In genomic region chr9:44327064-44327711, GRCm38 (mm10) we compare ENCODE assay signal across 8 mouse cellular contexts. TPM values are rescaled to one million over a fixed set of nuclear protein-coding genes. Genes with fewer than 3 reads are reported as not detected.
DNase-seq lines count a peak whose midpoint lies in the region; ATAC-seq and TF ChIP-seq lines count a peak whose summit lies in the region.

No protein-coding gene starts in this region.

- peaks cover 6% of the 10 kb centered on the region; the same call in 1 of the 2 replicates for H3K36me3 ChIP-seq in ES-Bruce4 (ENCODE audit: control insufficient read depth, insufficient read depth, low read length, poor library complexity, severe bottlenecking)
- peaks cover 36% of the 10 kb centered on the region for H3K36me3 ChIP-seq in kidney, embryonic 15.5 days

- no peak for TF ChIP-seq EP300 in ES-Bruce4 (IDR thresholded peaks at IDR 0.05; ENCODE audit: insufficient read depth, low read depth, low read length)

- whole genome bisulfite sequencing in kidney, embryonic 15.5 days: under 1% methylated on average over 22 of the region's 22 CpGs

- H3K27me3 ChIP-seq in ES-Bruce4 (ENCODE audit: control insufficient read depth, insufficient read depth, low read length, poor library complexity, severe bottlenecking): no peaks in the 10 kb centered on the region
- H3K27me3 ChIP-seq in kidney, embryonic 15.5 days: no peaks in the 10 kb centered on the region

- no peaks in the 10 kb centered on the region for H3K4me1 ChIP-seq in ES-Bruce4 (ENCODE audit: control insufficient read depth, insufficient read depth, low read length)
- H3K4me1 ChIP-seq in kidney, embryonic 15.5 days: peaks cover 17% of the 10 kb centered on the region

- peak; percentile 59 for ATAC-seq in kidney, embryonic 15.5 days (replicated peaks; ENCODE audit: low FRiP score)

- peak overlapping the region; percentile 79 for H3K9ac ChIP-seq in ES-Bruce4 (ENCODE audit: low read depth, poor library complexity, severe bottlenecking)
- peak overlapping the region; percentile 93 for H3K9ac ChIP-seq in kidney, embryonic 15.5 days

- peak; percentile 58 for DNase-seq in ZHBTc4 (ENCODE audit: low read depth, low spot score)
- peak; percentile 98 for DNase-seq in heart, adult 11 months
- DNase-seq in lung, postnatal 25 days (ENCODE audit: low spot score): peak; percentile 62
- no peak for DNase-seq in thymus, postnatal 36 days
- DNase-seq in cerebellum, postnatal 36 days: no peak
- no peak for DNase-seq in right cerebral cortex, postnatal 36 days (ENCODE audit: low spot score in 2 of 2)

- no peak for TF ChIP-seq POLR2A in ES-Bruce4 (IDR thresholded peaks at IDR 0.05; ENCODE audit: insufficient read depth, low read length)

- H3K9me3 ChIP-seq in ES-Bruce4 (replicated peaks; ENCODE audit: control insufficient read depth, insufficient read depth, low read length, poor library complexity, severe bottlenecking): no peaks in the 10 kb centered on the region
- H3K9me3 ChIP-seq in kidney, embryonic 15.5 days (replicated peaks): no peaks in the 10 kb centered on the region

- H3K27ac ChIP-seq in ES-Bruce4 (ENCODE audit: insufficient read depth, low read length): peak overlapping the region; percentile 31
- peak overlapping the region; percentile 97 for H3K27ac ChIP-seq in kidney, embryonic 15.5 days

- no peak for TF ChIP-seq CTCF in ES-Bruce4 (IDR thresholded peaks at IDR 0.05; ENCODE audit: low read depth, low read length)

- peak overlapping the region; percentile 76 for H3K4me2 ChIP-seq in kidney, embryonic 15.5 days

- peak overlapping the region; percentile 72 for H3K4me3 ChIP-seq in ES-Bruce4 (ENCODE audit: low read depth, low read length)
- H3K4me3 ChIP-seq in kidney, embryonic 15.5 days (replicated peaks): peak overlapping the region; percentile 88

RNA-seq across cellular contexts. Expression of gene Dpagt1, which starts 1.4 kb away (rescaled TPM):
- 13.7 and 17.4 TPM in 2 replicates for polyA plus RNA-seq in ES-Bruce4 (2011; ENCODE audit: insufficient read depth, insufficient read length, low read depth, missing spikeins)
- polyA plus RNA-seq in kidney, embryonic 15.5 days (2015; fragmentation: Nextera tagmentation; extraction: Ambion mirVana): 41.7 and 46.7 TPM in 2 replicates

RNA-seq across cellular contexts. Expression of gene C2cd2l, which starts 7.1 kb away (rescaled TPM):
- polyA plus RNA-seq in ES-Bruce4 (2011; ENCODE audit: insufficient read depth, insufficient read length, low read depth, missing spikeins): 5.1 and 7.0 TPM in 2 replicates
- 6.6 and 8.8 TPM in 2 replicates for polyA plus RNA-seq in kidney, embryonic 15.5 days (2015; fragmentation: Nextera tagmentation; extraction: Ambion mirVana)

RNA-seq across cellular contexts. Expression of gene H2afx, which starts 7.3 kb away (rescaled TPM):
- polyA plus RNA-seq in ES-Bruce4 (2011; ENCODE audit: insufficient read depth, insufficient read length, low read depth, missing spikeins): 173 and 202 TPM in 2 replicates
- 390 and 426 TPM in 2 replicates for polyA plus RNA-seq in kidney, embryonic 15.5 days (2015; fragmentation: Nextera tagmentation; extraction: Ambion mirVana)

RNA-seq across cellular contexts. Expression of gene Hmbs, which starts 16.8 kb away (rescaled TPM):
- polyA plus RNA-seq in ES-Bruce4 (2011; ENCODE audit: insufficient read depth, insufficient read length, low read depth, missing spikeins): 76.5 and 80.3 TPM in 2 replicates
- polyA plus RNA-seq in kidney, embryonic 15.5 days (2015; fragmentation: Nextera tagmentation; extraction: Ambion mirVana): 126 and 145 TPM in 2 replicates

RNA-seq across cellular contexts. Expression of gene Hinfp, which starts 21.7 kb away (rescaled TPM):
- 24.8 and 27.8 TPM in 2 replicates for polyA plus RNA-seq in ES-Bruce4 (2011; ENCODE audit: insufficient read depth, insufficient read length, low read depth, missing spikeins)
- 27.1 and 27.9 TPM in 2 replicates for polyA plus RNA-seq in kidney, embryonic 15.5 days (2015; fragmentation: Nextera tagmentation; extraction: Ambion mirVana)

Comparison
In these comparisons a context has a peak if more than half of its experiments do, and no peak if none do; other contexts are left out.
1. DNase-seq: peak in ZHBTc4 (single experiment), heart, adult 11 months (single experiment) and lung, postnatal 25 days (single experiment); none in thymus, postnatal 36 days (0 of 2), cerebellum, postnatal 36 days (0 of 2) and right cerebral cortex, postnatal 36 days (0 of 2).